In genomic region chr8:118961877-118962545, GRCm38 (mm10) we compare ENCODE assay signal across 13 mouse cellular contexts.
DNase-seq lines count a peak whose midpoint lies in the region; ATAC-seq lines count a peak whose summit lies in the region.
"Had no signal": no experiment of that assay in that cellular context is flagged by ENCODE, and none has a peak within 500 bp of the region (broad histone marks: within the 10 kb centered on the region; RNA-seq: fewer than 3 reads in every experiment).

No protein-coding gene starts in this region.

- no peak overlapping the region for H3K27ac ChIP-seq in forebrain, embryonic 15.5 days (replicated peaks)
- H3K27ac ChIP-seq in forebrain, embryonic 10.5 days, result no peak overlapping the region
- H3K27ac ChIP-seq in lung, embryonic 16.5 days (ENCODE audit: low read length), result no peak overlapping the region
- H3K27ac ChIP-seq: layer of hippocampus, adult 2 months; limb, embryonic 13.5 days had no signal

- H3K27me3 ChIP-seq in forebrain, embryonic 15.5 days, result no peaks in the 10 kb centered on the region
- no peaks in the 10 kb centered on the region for H3K27me3 ChIP-seq in forebrain, embryonic 10.5 days (ENCODE audit: poor library complexity, severe bottlenecking)
- no peaks in the 10 kb centered on the region for H3K27me3 ChIP-seq in lung, embryonic 16.5 days (ENCODE audit: control insufficient read depth, insufficient read depth, low read depth, low read length)
- H3K27me3 ChIP-seq: limb, embryonic 13.5 days had no signal

- H3K36me3 ChIP-seq in forebrain, embryonic 15.5 days, result no peaks in the 10 kb centered on the region
- no peaks in the 10 kb centered on the region for H3K36me3 ChIP-seq in forebrain, embryonic 10.5 days (replicated peaks)
- H3K36me3 ChIP-seq in lung, embryonic 16.5 days (ENCODE audit: control insufficient read depth, insufficient read depth, low read length), result no peaks in the 10 kb centered on the region
- H3K36me3 ChIP-seq: limb, embryonic 13.5 days had no signal

- H3K4me2 ChIP-seq in forebrain, embryonic 15.5 days (replicated peaks), result no peak overlapping the region
- no peak overlapping the region for H3K4me2 ChIP-seq in lung, embryonic 16.5 days (ENCODE audit: low read depth, low read length)
- H3K4me2 ChIP-seq: heart, embryonic 11.5 days; limb, embryonic 13.5 days had no signal

- ATAC-seq in forebrain, embryonic 15.5 days (replicated peaks), result 0 out of 2 replicates have a peak, but pooled peaks have one; percentile 46
- peak; percentile 92 for ATAC-seq in lung, embryonic 16.5 days (ENCODE audit: low read depth)
- ATAC-seq: intestine, embryonic 16.5 days had no signal

- H3K9me3 ChIP-seq in forebrain, embryonic 15.5 days, result no peaks in the 10 kb centered on the region
- no peaks in the 10 kb centered on the region for H3K9me3 ChIP-seq in forebrain, embryonic 10.5 days
- no peaks in the 10 kb centered on the region for H3K9me3 ChIP-seq in lung, embryonic 16.5 days (ENCODE audit: control insufficient read depth, low read length)
- H3K9me3 ChIP-seq: limb, embryonic 13.5 days had no signal

- DNase-seq in forebrain, embryonic 10.5 days (ENCODE audit: extremely low spot score, low spot score), result no peak
- DNase-seq in kidney, postnatal 10 days, result peak; percentile 25
- no peak for DNase-seq in kidney, postnatal 36 days
- peak; percentile 86 for DNase-seq in cerebellum, adult 11-12 months
- no peak for DNase-seq in embryo, embryonic 11 days
- DNase-seq in embryo, embryonic 10 days (ENCODE audit: low spot score), result no peak
- DNase-seq: right cerebral cortex, adult 18-20 months had no signal

- H3K4me1 ChIP-seq in forebrain, embryonic 15.5 days, result peaks cover 9% of the 10 kb centered on the region; the same call in 1 of the 2 replicates
- no peaks in the 10 kb centered on the region for H3K4me1 ChIP-seq in forebrain, embryonic 10.5 days
- H3K4me1 ChIP-seq in lung, embryonic 16.5 days (replicated peaks; ENCODE audit: control insufficient read depth, insufficient read depth, low read length), result peaks cover 3% of the 10 kb centered on the region; the same call in 1 of the 2 replicates
- H3K4me1 ChIP-seq: limb, embryonic 13.5 days had no signal

- 65% methylated on average over 15 of the region's 15 CpGs for WGBS in forebrain, embryonic 15.5 days
- WGBS in forebrain, embryonic 10.5 days, result 91% methylated on average over 15 of the region's 15 CpGs
- WGBS in lung, embryonic 16.5 days, result 49% methylated on average over 15 of the region's 15 CpGs

- no peak overlapping the region for H3K4me3 ChIP-seq in forebrain, embryonic 15.5 days
- no peak overlapping the region for H3K4me3 ChIP-seq in forebrain, embryonic 10.5 days
- H3K4me3 ChIP-seq in lung, embryonic 16.5 days (ENCODE audit: low read length), result no peak overlapping the region
- H3K4me3 ChIP-seq: layer of hippocampus, adult 2 months; limb, embryonic 13.5 days had no signal

- H3K9ac ChIP-seq in forebrain, embryonic 15.5 days (replicated peaks), result no peak overlapping the region
- no peak overlapping the region for H3K9ac ChIP-seq in lung, embryonic 16.5 days (ENCODE audit: low read length)
- H3K9ac ChIP-seq: limb, embryonic 13.5 days had no signal

Comparison
In these comparisons a context has a peak if more than half of its experiments do, and no peak if none do; other contexts are left out.
1. DNase-seq: peak in kidney, postnatal 10 days (single experiment) and cerebellum, adult 11-12 months (single experiment); none in forebrain, embryonic 10.5 days (single experiment), kidney, postnatal 36 days (0 of 2), embryo, embryonic 11 days (single experiment) and embryo, embryonic 10 days (single experiment).